Mouse (Mus musculus) ES-E14 (cell line): ENCODE measurements around the gene Hist2h3b.

Experiments
- CHD2 ChIP-seq: IDR thresholded peaks from 2 replicates; pipeline ENCODE4 v1.6.1; 2014; ENCODE audit warnings: mild to moderate bottlenecking, low read depth, low read length, inconsistent platforms
- HCFC1 ChIP-seq: IDR thresholded peaks from 2 replicates; pipeline ENCODE4 v1.6.1; 2012; ENCODE audit warnings: low read length, inconsistent platforms, borderline replicate concordance; ENCODE audit not compliant: insufficient read depth

DNA sequence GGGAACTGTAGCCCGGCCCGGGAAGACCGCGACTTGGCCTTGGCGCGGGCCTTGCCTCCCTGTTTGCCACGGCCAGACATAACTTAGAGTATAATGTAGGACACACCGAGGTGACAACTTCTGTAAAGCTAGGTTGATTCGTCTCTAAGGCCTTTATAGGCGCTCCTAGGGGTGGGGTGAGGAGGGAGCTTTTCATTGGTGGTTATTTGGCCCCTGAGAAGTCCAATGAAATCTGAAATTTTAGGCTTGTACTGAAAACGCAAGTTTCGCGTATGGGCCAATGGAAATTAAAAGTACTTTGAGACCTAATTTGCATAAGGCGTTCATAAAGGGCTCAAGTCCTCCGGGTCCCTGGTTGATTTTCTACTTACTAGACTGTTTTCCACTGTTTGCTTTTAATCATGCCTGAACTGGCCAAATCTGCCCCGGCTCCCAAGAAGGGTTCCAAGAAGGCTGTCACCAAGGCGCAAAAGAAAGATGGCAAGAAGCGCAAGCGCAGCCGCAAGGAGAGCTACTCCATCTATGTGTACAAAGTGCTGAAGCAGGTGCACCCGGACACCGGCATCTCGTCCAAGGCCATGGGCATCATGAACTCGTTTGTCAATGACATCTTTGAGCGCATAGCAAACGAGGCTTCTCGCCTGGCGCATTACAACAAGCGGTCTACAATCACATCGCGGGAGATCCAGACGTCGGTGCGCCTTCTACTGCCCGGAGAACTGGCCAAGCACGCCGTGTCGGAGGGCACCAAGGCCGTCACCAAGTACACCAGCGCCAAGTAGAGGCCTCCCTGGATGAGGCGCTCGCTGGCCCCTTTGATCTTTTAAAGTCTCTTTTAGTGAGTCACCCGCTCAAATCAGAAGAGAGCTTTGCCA is 47.5 kb upstream of the Hist2h3b start, which contains the start of the genes Hist2h2ac and Hist2h2be:
- TF ChIP-seq HCFC1: no peak
- no peak for TF ChIP-seq CHD2
